33 mouse cellular contexts compared by ENCODE assay signal in genomic region chr19:10984551-10984950, GRCm38 (mm10). TPM values are rescaled to one million over a fixed set of nuclear protein-coding genes. Genes with fewer than 3 reads are reported as not detected.
DNase-seq lines count a peak whose midpoint lies in the region; ATAC-seq and TF ChIP-seq lines count a peak whose summit lies in the region.
"Had no signal": no experiment of that assay in that cellular context is flagged by ENCODE, and none has a peak within 500 bp of the region (broad histone marks: within the 10 kb centered on the region; RNA-seq: fewer than 3 reads in every experiment).

No protein-coding gene starts in this region.

- no peaks in the 10 kb centered on the region for H3K9me3 ChIP-seq in intestine, postnatal 0 days (ENCODE audit: control insufficient read depth)
- no peaks in the 10 kb centered on the region for H3K9me3 ChIP-seq in intestine, embryonic 16.5 days (ENCODE audit: control insufficient read depth, low read length)
- no peaks in the 10 kb centered on the region for H3K9me3 ChIP-seq in lung, embryonic 14.5 days (ENCODE audit: low read depth, low read length)
- no peaks in the 10 kb centered on the region for H3K9me3 ChIP-seq in ES-Bruce4 (replicated peaks; ENCODE audit: control insufficient read depth, insufficient read depth, low read length, poor library complexity, severe bottlenecking)
- no peaks in the 10 kb centered on the region for H3K9me3 ChIP-seq in forebrain, embryonic 15.5 days
- H3K9me3 ChIP-seq: embryonic facial prominence, embryonic 13.5 days; forebrain, embryonic 10.5 days; G1E; heart, embryonic 10.5 days; heart, embryonic 15.5 days; limb, embryonic 12.5 days; lung, embryonic 15.5 days; midbrain, embryonic 12.5 days; stomach, embryonic 15.5 days had no signal

- ATAC-seq in intestine, postnatal 0 days = no peak
- no peak for ATAC-seq in intestine, embryonic 16.5 days
- ATAC-seq in lung, embryonic 14.5 days (ENCODE audit: insufficient read depth) = no peak
- ATAC-seq in forebrain, embryonic 15.5 days (replicated peaks) = no peak
- ATAC-seq: CD4-positive, CD25-positive, alpha-beta regulatory T cell, adult 4 months; forebrain, embryonic 16.5 days; hindbrain, embryonic 16.5 days had no signal

- H3K4me2 ChIP-seq in intestine, postnatal 0 days (replicated peaks; ENCODE audit: low read depth) = no peak overlapping the region
- no peak overlapping the region for H3K4me2 ChIP-seq in intestine, embryonic 16.5 days (ENCODE audit: low read depth, low read length)
- H3K4me2 ChIP-seq in lung, embryonic 14.5 days = no peak overlapping the region
- no peak overlapping the region for H3K4me2 ChIP-seq in forebrain, embryonic 15.5 days (replicated peaks)
- H3K4me2 ChIP-seq: embryonic facial prominence, embryonic 13.5 days; heart, embryonic 15.5 days; limb, embryonic 12.5 days; lung, embryonic 15.5 days; midbrain, embryonic 12.5 days; stomach, embryonic 15.5 days had no signal

- no peak for TF ChIP-seq POLR2A in ES-Bruce4 (IDR thresholded peaks at IDR 0.05; ENCODE audit: insufficient read depth, low read length)

- peaks cover 9% of the 10 kb centered on the region for H3K4me1 ChIP-seq in intestine, postnatal 0 days (replicated peaks; ENCODE audit: control insufficient read depth, insufficient read depth, low read length)
- peaks cover 3% of the 10 kb centered on the region; the same call in 1 of the 2 replicates for H3K4me1 ChIP-seq in intestine, embryonic 16.5 days (ENCODE audit: control insufficient read depth, insufficient read depth, low read length)
- no peaks in the 10 kb centered on the region for H3K4me1 ChIP-seq in lung, embryonic 14.5 days (ENCODE audit: insufficient read depth)
- H3K4me1 ChIP-seq in ES-Bruce4 (ENCODE audit: control insufficient read depth, insufficient read depth, low read length) = no peaks in the 10 kb centered on the region
- H3K4me1 ChIP-seq in forebrain, embryonic 15.5 days = no peaks in the 10 kb centered on the region
- H3K4me1 ChIP-seq: stomach, embryonic 15.5 days had no signal

- no peak overlapping the region for H3K4me3 ChIP-seq in intestine, postnatal 0 days (ENCODE audit: low read depth, low read length)
- no peak overlapping the region for H3K4me3 ChIP-seq in intestine, embryonic 16.5 days (ENCODE audit: low read length)
- H3K4me3 ChIP-seq in lung, embryonic 14.5 days (ENCODE audit: low read depth, low read length) = no peak overlapping the region
- no peak overlapping the region for H3K4me3 ChIP-seq in ES-Bruce4 (ENCODE audit: low read depth, low read length)
- H3K4me3 ChIP-seq in forebrain, embryonic 15.5 days = no peak overlapping the region
- H3K4me3 ChIP-seq: embryonic facial prominence, embryonic 13.5 days; forebrain, embryonic 10.5 days; heart, embryonic 10.5 days; heart, embryonic 15.5 days; left cerebral cortex, adult 2 months; limb, embryonic 12.5 days; lung, embryonic 15.5 days; megakaryocyte, embryonic 14.5 days; midbrain, embryonic 12.5 days; stomach, embryonic 15.5 days had no signal

- no peaks in the 10 kb centered on the region for H3K27me3 ChIP-seq in intestine, postnatal 0 days (replicated peaks; ENCODE audit: control insufficient read depth, insufficient read depth, low read length)
- no peaks in the 10 kb centered on the region for H3K27me3 ChIP-seq in intestine, embryonic 16.5 days (replicated peaks; ENCODE audit: control insufficient read depth, insufficient read depth, low read length)
- H3K27me3 ChIP-seq in lung, embryonic 14.5 days (ENCODE audit: insufficient read depth, low read length) = no peaks in the 10 kb centered on the region
- H3K27me3 ChIP-seq in ES-Bruce4 (ENCODE audit: control insufficient read depth, insufficient read depth, low read length, poor library complexity, severe bottlenecking) = no peaks in the 10 kb centered on the region
- H3K27me3 ChIP-seq in forebrain, embryonic 15.5 days = no peaks in the 10 kb centered on the region
- H3K27me3 ChIP-seq: embryonic facial prominence, embryonic 13.5 days; heart, embryonic 15.5 days; limb, embryonic 12.5 days; lung, embryonic 15.5 days; midbrain, embryonic 12.5 days; stomach, embryonic 15.5 days had no signal

- no peaks in the 10 kb centered on the region for H3K36me3 ChIP-seq in intestine, postnatal 0 days (ENCODE audit: control insufficient read depth, insufficient read depth)
- no peaks in the 10 kb centered on the region for H3K36me3 ChIP-seq in intestine, embryonic 16.5 days (ENCODE audit: control insufficient read depth, insufficient read depth, low read length)
- H3K36me3 ChIP-seq in lung, embryonic 14.5 days (ENCODE audit: insufficient read depth) = no peaks in the 10 kb centered on the region
- H3K36me3 ChIP-seq in ES-Bruce4 (ENCODE audit: control insufficient read depth, insufficient read depth, low read length, poor library complexity, severe bottlenecking) = no peaks in the 10 kb centered on the region
- H3K36me3 ChIP-seq in forebrain, embryonic 15.5 days = no peaks in the 10 kb centered on the region
- H3K36me3 ChIP-seq: embryonic facial prominence, embryonic 13.5 days; forebrain, embryonic 10.5 days; G1E; heart, embryonic 10.5 days; heart, embryonic 15.5 days; limb, embryonic 12.5 days; lung, embryonic 15.5 days; midbrain, embryonic 12.5 days; stomach, embryonic 15.5 days had no signal

- 80% methylated on average over 13 of the region's 13 CpGs for WGBS in intestine, postnatal 0 days
- WGBS in intestine, embryonic 16.5 days = 76% methylated on average over 13 of the region's 13 CpGs
- WGBS in lung, embryonic 14.5 days = 72% methylated on average over 13 of the region's 13 CpGs
- WGBS in forebrain, embryonic 15.5 days = 77% methylated on average over 13 of the region's 13 CpGs

- DNase-seq in lung, embryonic 14.5 days = no peak
- no peak for DNase-seq in lung, postnatal 25 days (ENCODE audit: low spot score)
- no peak for DNase-seq in spleen, postnatal 14 days (ENCODE audit: low spot score in 2 of 2)
- DNase-seq: adrenal gland, postnatal 14 days; cerebellum, adult 18-20 months; gastrocnemius, postnatal 10 days; kidney, adult 8-10 months; thymus, postnatal 14 days had no signal

- H3K9ac ChIP-seq in intestine, postnatal 0 days (ENCODE audit: low read depth, low read length) = no peak overlapping the region
- no peak overlapping the region for H3K9ac ChIP-seq in intestine, embryonic 16.5 days (ENCODE audit: low read depth, low read length)
- H3K9ac ChIP-seq in lung, embryonic 14.5 days = no peak overlapping the region
- H3K9ac ChIP-seq in ES-Bruce4 (ENCODE audit: low read depth, poor library complexity, severe bottlenecking) = no peak overlapping the region
- no peak overlapping the region for H3K9ac ChIP-seq in forebrain, embryonic 15.5 days (replicated peaks)
- H3K9ac ChIP-seq: embryonic facial prominence, embryonic 13.5 days; heart, embryonic 15.5 days; limb, embryonic 12.5 days; lung, embryonic 15.5 days; midbrain, embryonic 12.5 days; stomach, embryonic 15.5 days had no signal

- TF ChIP-seq CTCF in intestine, postnatal 0 days (IDR thresholded peaks at IDR 0.05; ENCODE audit: low read depth) = peak; percentile 21; the same call in 1 of the 2 replicates
- TF ChIP-seq CTCF in lung, embryonic 14.5 days (IDR thresholded peaks at IDR 0.05; ENCODE audit: low read depth) = 0 out of 2 replicates have a peak, but pooled peaks have one; percentile 19
- TF ChIP-seq CTCF in ES-Bruce4 (IDR thresholded peaks at IDR 0.05; ENCODE audit: low read depth, low read length) = peak; percentile 13

- TF ChIP-seq EP300 in ES-Bruce4 (IDR thresholded peaks at IDR 0.05; ENCODE audit: insufficient read depth, low read depth, low read length) = no peak

- no peak overlapping the region for H3K27ac ChIP-seq in intestine, postnatal 0 days (ENCODE audit: low read depth, low read length)
- no peak overlapping the region for H3K27ac ChIP-seq in intestine, embryonic 16.5 days (ENCODE audit: low read length)
- no peak overlapping the region for H3K27ac ChIP-seq in lung, embryonic 14.5 days (ENCODE audit: low read depth)
- no peak overlapping the region for H3K27ac ChIP-seq in ES-Bruce4 (ENCODE audit: insufficient read depth, low read length)
- no peak overlapping the region for H3K27ac ChIP-seq in forebrain, embryonic 15.5 days (replicated peaks)
- H3K27ac ChIP-seq: embryonic facial prominence, embryonic 13.5 days; forebrain, embryonic 10.5 days; heart, embryonic 10.5 days; heart, embryonic 15.5 days; kidney, postnatal 0 days; left cerebral cortex, adult 2 months; limb, embryonic 12.5 days; lung, embryonic 15.5 days; midbrain, embryonic 12.5 days; stomach, embryonic 15.5 days had no signal

RNA-seq across cellular contexts. Expression of gene Ms4a15, which starts 8.5 kb away (rescaled TPM):
- 0.34 and 0.44 TPM in 2 replicates for polyA plus RNA-seq in intestine, postnatal 0 days (2015; fragmentation: Nextera tagmentation; extraction: Ambion mirVana)
- 0.31 and 0.37 TPM in 2 replicates for polyA plus RNA-seq in intestine, embryonic 16.5 days (2015; fragmentation: Nextera tagmentation; extraction: Ambion mirVana)
- polyA plus RNA-seq in lung, embryonic 14.5 days (2014; fragmentation: Nextera tagmentation; extraction: Ambion mirVana) = not detected in 2 replicates
- not detected in 2 replicates for polyA plus RNA-seq in ES-Bruce4 (2011; ENCODE audit: insufficient read depth, insufficient read length, low read depth, missing spikeins)
- 0.25 TPM in 1 of 2 replicates, not detected in the other for polyA plus RNA-seq in forebrain, embryonic 15.5 days (2015; fragmentation: Nextera tagmentation; extraction: Ambion mirVana)
- polyA plus RNA-seq: embryonic facial prominence, embryonic 13.5 days; forebrain, embryonic 10.5 days; gonadal fat pad, adult 2 months; heart, embryonic 10.5 days; heart, embryonic 15.5 days; hindbrain, embryonic 11.5 days; hindbrain, embryonic 16.5 days; kidney, postnatal 0 days; limb, embryonic 12.5 days; liver, adult 2 months; midbrain, embryonic 12.5 days; neural tube, embryonic 14.5 days had no signal

RNA-seq across cellular contexts. Expression of gene Ms4a10, which starts 10.1 kb away (rescaled TPM):
- 854 and 883 TPM in 2 replicates for polyA plus RNA-seq in intestine, postnatal 0 days (2015; fragmentation: Nextera tagmentation; extraction: Ambion mirVana)
- polyA plus RNA-seq in intestine, embryonic 16.5 days (2015; fragmentation: Nextera tagmentation; extraction: Ambion mirVana) = 111 and 159 TPM in 2 replicates
- polyA plus RNA-seq in lung, embryonic 14.5 days (2014; fragmentation: Nextera tagmentation; extraction: Ambion mirVana) = not detected in 2 replicates
- polyA plus RNA-seq in ES-Bruce4 (2011; ENCODE audit: insufficient read depth, insufficient read length, low read depth, missing spikeins) = not detected in 2 replicates
- polyA plus RNA-seq in forebrain, embryonic 15.5 days (2015; fragmentation: Nextera tagmentation; extraction: Ambion mirVana) = not detected in 2 replicates
- polyA plus RNA-seq: CD4-positive, CD25-positive, alpha-beta regulatory T cell, adult 4 months; embryonic facial prominence, embryonic 13.5 days; forebrain, embryonic 10.5 days; forebrain, embryonic 16.5 days; heart, embryonic 15.5 days; hindbrain, embryonic 16.5 days; limb, embryonic 12.5 days; liver, adult 2 months; lung, embryonic 15.5 days; midbrain, embryonic 12.5 days; midbrain, postnatal 0 days; neural tube, embryonic 14.5 days had no signal

RNA-seq across cellular contexts. Expression of gene Ms4a18, which starts 33.3 kb away (rescaled TPM):
- polyA plus RNA-seq in intestine, postnatal 0 days (2015; fragmentation: Nextera tagmentation; extraction: Ambion mirVana) = 30.9 and 31.8 TPM in 2 replicates
- polyA plus RNA-seq in intestine, embryonic 16.5 days (2015; fragmentation: Nextera tagmentation; extraction: Ambion mirVana) = 40.6 and 41.9 TPM in 2 replicates
- polyA plus RNA-seq in lung, embryonic 14.5 days (2014; fragmentation: Nextera tagmentation; extraction: Ambion mirVana) = not detected in 2 replicates
- not detected in 2 replicates for polyA plus RNA-seq in ES-Bruce4 (2011; ENCODE audit: insufficient read depth, insufficient read length, low read depth, missing spikeins)
- not detected in 2 replicates for polyA plus RNA-seq in forebrain, embryonic 15.5 days (2015; fragmentation: Nextera tagmentation; extraction: Ambion mirVana)
- polyA plus RNA-seq: CD4-positive, CD25-positive, alpha-beta regulatory T cell, adult 4 months; embryonic facial prominence, embryonic 13.5 days; forebrain, embryonic 10.5 days; forebrain, embryonic 16.5 days; G1E; gonadal fat pad, adult 2 months; heart, embryonic 10.5 days; heart, embryonic 15.5 days; hindbrain, embryonic 11.5 days; hindbrain, embryonic 16.5 days; kidney, postnatal 0 days; limb, embryonic 12.5 days; liver, adult 2 months; lung, embryonic 15.5 days; midbrain, embryonic 12.5 days; midbrain, postnatal 0 days; neural tube, embryonic 14.5 days had no signal

RNA-seq across cellular contexts. Expression of gene Ccdc86, which starts 35.5 kb away (rescaled TPM):
- polyA plus RNA-seq in intestine, postnatal 0 days (2015; fragmentation: Nextera tagmentation; extraction: Ambion mirVana) = 11.0 and 12.4 TPM in 2 replicates
- polyA plus RNA-seq in intestine, embryonic 16.5 days (2015; fragmentation: Nextera tagmentation; extraction: Ambion mirVana) = 25.6 and 29.4 TPM in 2 replicates
- 28.5 and 32.7 TPM in 2 replicates for polyA plus RNA-seq in lung, embryonic 14.5 days (2014; fragmentation: Nextera tagmentation; extraction: Ambion mirVana)
- polyA plus RNA-seq in ES-Bruce4 (2011; ENCODE audit: insufficient read depth, insufficient read length, low read depth, missing spikeins) = 16.9 and 17.8 TPM in 2 replicates
- 19.2 and 19.4 TPM in 2 replicates for polyA plus RNA-seq in forebrain, embryonic 15.5 days (2015; fragmentation: Nextera tagmentation; extraction: Ambion mirVana)

RNA-seq across cellular contexts. Expression of gene Ptgdr2, which starts 47.6 kb away (rescaled TPM):
- not detected in 2 replicates for polyA plus RNA-seq in intestine, postnatal 0 days (2015; fragmentation: Nextera tagmentation; extraction: Ambion mirVana)
- 0.05 and 0.11 TPM in 2 replicates for polyA plus RNA-seq in intestine, embryonic 16.5 days (2015; fragmentation: Nextera tagmentation; extraction: Ambion mirVana)
- polyA plus RNA-seq in lung, embryonic 14.5 days (2014; fragmentation: Nextera tagmentation; extraction: Ambion mirVana) = not detected in 2 replicates
- not detected in 2 replicates for polyA plus RNA-seq in ES-Bruce4 (2011; ENCODE audit: insufficient read depth, insufficient read length, low read depth, missing spikeins)
- 0.06 and 0.20 TPM in 2 replicates for polyA plus RNA-seq in forebrain, embryonic 15.5 days (2015; fragmentation: Nextera tagmentation; extraction: Ambion mirVana)
- polyA plus RNA-seq: CD4-positive, CD25-positive, alpha-beta regulatory T cell, adult 4 months; G1E; hindbrain, embryonic 11.5 days; intestine, embryonic 14.5 days; kidney, postnatal 0 days; liver, adult 2 months had no signal

Comparison
In these comparisons a context has a peak if more than half of its experiments do, and no peak if none do; other contexts are left out.
1. RNA of gene Ms4a10, which starts 10.1 kb away (polyA plus RNA-seq): 854 to 883 TPM in intestine, postnatal 0 days and 111 to 159 TPM in intestine, embryonic 16.5 days; not detected in ES-Bruce4, not detected in lung, embryonic 14.5 days and not detected in forebrain, embryonic 15.5 days; every median in the first group is over 10 times any median in the second.
2. RNA of gene Ms4a18, which starts 33.3 kb away (polyA plus RNA-seq): 40.6 to 41.9 TPM in intestine, embryonic 16.5 days and 30.9 to 31.8 TPM in intestine, postnatal 0 days; not detected in lung, embryonic 14.5 days, not detected in ES-Bruce4 and not detected in forebrain, embryonic 15.5 days; every median in the first group is over 10 times any median in the second.
3. Peak in every context shown above with its lines, with median percentiles within 50 percentile points of each other: CTCF ChIP-seq.